Mouse (Mus musculus) MEL (cell line): ENCODE measurements around the gene Zfp583. TPM values are rescaled to one million over a fixed set of nuclear protein-coding genes. Genes with fewer than 3 reads are reported as not detected.
A peak's percentile ranks its signal among the peaks of the same experiment; 100 is the strongest.

Experiments
- DNase-seq: peaks from one replicate; pipeline ENCODE4 v3.0.0; 2011; ENCODE audit warnings: low read depth, low spot score
- H3K27ac ChIP-seq: 2 replicates; pipeline ENCODE4 v1.5.1; 2012; ENCODE audit warnings: low read depth, mild to moderate bottlenecking, control low read depth, low read length, moderate library complexity; ENCODE audit not compliant: control insufficient read depth
- H3K27me3 ChIP-seq, 2 experiments: fragments of 150-350 bp in 1 of 2; sonication (generic) in 1 of 2; 2 replicates each; pipeline ENCODE4 v1.6.1; 2012; ENCODE audit warnings: low read length in 2 of 2, mild to moderate bottlenecking in 2 of 2, improper control_type of control experiment in 1 of 2, moderate library complexity in 1 of 2; ENCODE audit not compliant: insufficient read depth in 2 of 2, control insufficient read depth in 1 of 2
- H3K36me3 ChIP-seq, 2 experiments: 2 replicates each; pipeline ENCODE4 v1.6.1; 2012 to 2014; ENCODE audit warnings: low read length in 2 of 2, improper control_type of control experiment in 1 of 2, inconsistent platforms in 1 of 2, mild to moderate bottlenecking in 1 of 2; ENCODE audit not compliant: insufficient read depth in 2 of 2, control insufficient read depth in 1 of 2
- H3K4me1 ChIP-seq, 2 experiments: fragments of 150-350 bp in 1 of 2; sonication (generic) in 1 of 2; 2 replicates each; pipeline ENCODE4 v1.6.1; 2012; ENCODE audit warnings: low read length in 2 of 2, improper control_type of control experiment in 1 of 2, mild to moderate bottlenecking in 1 of 2; ENCODE audit not compliant: insufficient read depth in 2 of 2, control insufficient read depth in 1 of 2
- H3K4me3 ChIP-seq, 2 experiments: fragments of 150-350 bp in 1 of 2; sonication (generic) in 1 of 2; 2 replicates each; pipeline ENCODE4 v1.5.1; 2012; ENCODE audit warnings: low read depth in 2 of 2, low read length in 2 of 2, mild to moderate bottlenecking in 2 of 2, moderate library complexity in 2 of 2, control low read depth in 1 of 2, improper control_type of control experiment in 1 of 2; ENCODE audit not compliant: control insufficient read depth in 1 of 2, insufficient read depth in 1 of 2
- H3K79me2 ChIP-seq: 2 replicates; pipeline ENCODE4 v1.6.1; 2012; ENCODE audit warnings: mild to moderate bottlenecking, low read length, moderate library complexity; ENCODE audit not compliant: control insufficient read depth, poor library complexity, insufficient read depth
- H3K9ac ChIP-seq: 2 replicates; pipeline ENCODE4 v1.6.1; 2012; ENCODE audit warnings: low read depth, mild to moderate bottlenecking, control low read depth, low read length, moderate library complexity; ENCODE audit not compliant: control insufficient read depth, poor library complexity, severe bottlenecking
- H3K9me3 ChIP-seq: fragments of 150-350 bp; sonication (generic); replicated peaks from 2 replicates; pipeline ENCODE4 v1.6.1; 2012; ENCODE audit warnings: mild to moderate bottlenecking, low read length, improper control_type of control experiment, moderate library complexity; ENCODE audit not compliant: insufficient read depth
- BHLHE40 ChIP-seq: IDR thresholded peaks from 2 replicates; pipeline ENCODE4 v1.6.1; 2012; ENCODE audit warnings: low read depth, mild to moderate bottlenecking, inconsistent platforms, low read length, improper control_type of control experiment, borderline replicate concordance
- CHD1 ChIP-seq: IDR thresholded peaks from 2 replicates; pipeline ENCODE4 v1.6.1; 2012; ENCODE audit warnings: low read depth, mild to moderate bottlenecking, inconsistent platforms, low read length, improper control_type of control experiment
- CTCF ChIP-seq, 3 experiments: IDR thresholded peaks in 2 of 3; conservative IDR thresholded peaks in 1 of 3; 2 replicates each; pipeline ENCODE4 v1.5.1; 2011 to 2012; ENCODE audit warnings: low read length in 3 of 3, low read depth in 2 of 3, mild to moderate bottlenecking in 2 of 3, improper control_type of control experiment in 1 of 3, inconsistent platforms in 1 of 3, mixed read lengths in 1 of 3, moderate library complexity in 1 of 3; ENCODE audit not compliant: control insufficient read depth in 1 of 3, insufficient read depth in 1 of 3, poor library complexity in 1 of 3, severe bottlenecking in 1 of 3
- E2F4 ChIP-seq: IDR thresholded peaks from 2 replicates; pipeline ENCODE4 v1.6.1; 2011; ENCODE audit warnings: low read depth, low read length, improper control_type of control experiment, borderline replicate concordance
- ELF1 ChIP-seq: IDR thresholded peaks from 2 replicates; pipeline ENCODE4 v1.6.1; 2014; ENCODE audit warnings: low read depth, mild to moderate bottlenecking, inconsistent platforms, low read length, improper control_type of control experiment, moderate library complexity
- EP300 ChIP-seq, 2 experiments: IDR thresholded peaks; 2 replicates each; pipeline ENCODE4 v1.6.1; 2011; ENCODE audit warnings: improper control_type of control experiment in 2 of 2, low read length in 2 of 2, low read depth in 1 of 2, mild to moderate bottlenecking in 1 of 2
- ETS1 ChIP-seq: IDR thresholded peaks from 2 replicates; pipeline ENCODE4 v1.6.1; 2012; ENCODE audit warnings: low read depth, mild to moderate bottlenecking, inconsistent platforms, low read length, improper control_type of control experiment, moderate library complexity
- GATA1 ChIP-seq: IDR thresholded peaks from 2 replicates; pipeline ENCODE4 v1.6.1; 2011; ENCODE audit warnings: low read depth, low read length, improper control_type of control experiment
- HCFC1 ChIP-seq: IDR thresholded peaks from 2 replicates; pipeline ENCODE4 v1.6.1; 2012; ENCODE audit warnings: low read depth, mild to moderate bottlenecking, inconsistent platforms, low read length, improper control_type of control experiment, moderate library complexity
- JUND ChIP-seq: IDR thresholded peaks from 2 replicates; pipeline ENCODE4 v1.6.1; 2011; ENCODE audit warnings: low read depth, mild to moderate bottlenecking, improper control_type of control experiment, low read length
- MAFK ChIP-seq: IDR thresholded peaks from 2 replicates; pipeline ENCODE4 v1.6.1; 2011; ENCODE audit warnings: low read depth, mild to moderate bottlenecking, low read length, improper control_type of control experiment, borderline replicate concordance
- MAX ChIP-seq: IDR thresholded peaks from 2 replicates; pipeline ENCODE4 v1.6.1; 2011; ENCODE audit warnings: low read length, improper control_type of control experiment
- MAZ ChIP-seq: IDR thresholded peaks from 2 replicates; pipeline ENCODE4 v1.6.1; 2012; ENCODE audit warnings: low read depth, mild to moderate bottlenecking, inconsistent platforms, low read length, improper control_type of control experiment
- MEF2A ChIP-seq: IDR thresholded peaks from 2 replicates; pipeline ENCODE4 v1.6.1; 2014; ENCODE audit warnings: low read depth, mild to moderate bottlenecking, inconsistent platforms, low read length, improper control_type of control experiment; ENCODE audit not compliant: poor library complexity, insufficient replicate concordance, severe bottlenecking; ENCODE audit errors: extremely low read depth
- MXI1 ChIP-seq: IDR thresholded peaks from 2 replicates; pipeline ENCODE4 v1.6.1; 2011; ENCODE audit warnings: mild to moderate bottlenecking, low read depth, low read length, improper control_type of control experiment
- MYC ChIP-seq: IDR thresholded peaks from 2 replicates; pipeline ENCODE4 v1.6.1; 2011; ENCODE audit warnings: low read depth, mild to moderate bottlenecking, low read length, improper control_type of control experiment, moderate library complexity
- NELFE ChIP-seq: IDR thresholded peaks from 2 replicates; pipeline ENCODE4 v1.6.1; 2011; ENCODE audit warnings: low read depth, low read length, improper control_type of control experiment
- POLR2A ChIP-seq, 2 experiments: IDR thresholded peaks; 2 replicates each; pipeline ENCODE4 v1.6.1; 2011 to 2012; ENCODE audit warnings: low read length in 2 of 2, mild to moderate bottlenecking in 2 of 2, control low read depth in 1 of 2, improper control_type of control experiment in 1 of 2, low read depth in 1 of 2, moderate library complexity in 1 of 2; ENCODE audit not compliant: control insufficient read depth in 1 of 2, insufficient read depth in 1 of 2, poor library complexity in 1 of 2
- POLR2AphosphoS2 ChIP-seq: IDR thresholded peaks from 2 replicates; pipeline ENCODE4 v1.6.1; 2011; ENCODE audit warnings: low read length, improper control_type of control experiment
- POLR2AphosphoS5 ChIP-seq: IDR thresholded peaks from 2 replicates; pipeline ENCODE4 v1.6.1; 2012; ENCODE audit warnings: low read depth, borderline replicate concordance, mild to moderate bottlenecking, inconsistent platforms, low read length, moderate library complexity, mixed read lengths
- RAD21 ChIP-seq: IDR thresholded peaks from 2 replicates; pipeline ENCODE4 v1.6.1; 2011; ENCODE audit warnings: mild to moderate bottlenecking, low read depth, low read length, improper control_type of control experiment
- SIN3A ChIP-seq: IDR thresholded peaks from 2 replicates; pipeline ENCODE4 v1.6.1; 2012; ENCODE audit warnings: low read length, improper control_type of control experiment, inconsistent platforms
- SMC3 ChIP-seq: IDR thresholded peaks from 2 replicates; pipeline ENCODE4 v1.6.1; 2011; ENCODE audit warnings: low read depth, low read length, improper control_type of control experiment
- TAL1 ChIP-seq: IDR thresholded peaks from 2 replicates; pipeline ENCODE4 v1.6.1; 2012; ENCODE audit warnings: mild to moderate bottlenecking, inconsistent platforms, low read length, moderate library complexity, mixed read lengths
- TCF12 ChIP-seq: IDR thresholded peaks from 2 replicates; pipeline ENCODE4 v1.6.1; 2014; ENCODE audit warnings: low read depth, mild to moderate bottlenecking, inconsistent platforms, low read length, improper control_type of control experiment, moderate library complexity
- USF1 ChIP-seq: IDR thresholded peaks from 2 replicates; pipeline ENCODE4 v1.6.1; 2014; ENCODE audit warnings: low read depth, mild to moderate bottlenecking, inconsistent platforms, low read length, improper control_type of control experiment, moderate library complexity
- USF2 ChIP-seq, 2 experiments: IDR thresholded peaks; 2 replicates each; pipeline ENCODE4 v1.6.1; 2011 to 2012; ENCODE audit warnings: improper control_type of control experiment in 2 of 2, low read length in 2 of 2, borderline replicate concordance in 1 of 2, inconsistent platforms in 1 of 2, low read depth in 1 of 2, mild to moderate bottlenecking in 1 of 2; ENCODE audit not compliant: insufficient read depth in 1 of 2
- ZC3H11A ChIP-seq: IDR thresholded peaks from 2 replicates; pipeline ENCODE4 v1.6.1; 2012; ENCODE audit warnings: low read depth, mild to moderate bottlenecking, inconsistent platforms, low read length, improper control_type of control experiment
- ZMIZ1 ChIP-seq: IDR thresholded peaks from 2 replicates; pipeline ENCODE4 v1.6.1; 2012; ENCODE audit warnings: low read depth, mild to moderate bottlenecking, inconsistent platforms, low read length, improper control_type of control experiment, moderate library complexity
- ZNF384 ChIP-seq: IDR thresholded peaks from 2 replicates; pipeline ENCODE4 v1.6.1; 2012; ENCODE audit warnings: low read depth, mild to moderate bottlenecking, inconsistent platforms, low read length, improper control_type of control experiment
- polyA plus RNA-seq, 2 experiments: library from polyadenylated mRNA; stranded (reverse) in 1 of 2; unstranded in 1 of 2; fragments of >175 nt in 1 of 2; fragments of >200 nt in 1 of 2; gene quantifications; 2 replicates each; pipeline versions ENCODE4 v1.2.1 to v1.2.4; 2012; ENCODE audit warnings: low replicate concordance in 2 of 2, low read depth in 1 of 2; ENCODE audit not compliant: insufficient read length in 2 of 2, insufficient read depth in 1 of 2, missing spikeins in 1 of 2
- total RNA-seq: library from RNA; depleted of rRNA; stranded (reverse); fragments of 300-350 nt; gene quantifications from 2 replicates; pipeline ENCODE4 v1.2.3, GENCODE M21; 2012

The Zfp583 gene
- total and polyA plus RNA-seq, 3 experiments, result not detected

- TF ChIP-seq HCFC1, result peak; percentile 98
- TF ChIP-seq SIN3A, result peak; percentile 97
- no peak; the same call in 1 of the 2 replicates for TF ChIP-seq MAX
These were observed 47.5 kb downstream of the Zfp583 start (continued) for GRCm38 (mm10) chr7:6283451-6284075.

DNA sequence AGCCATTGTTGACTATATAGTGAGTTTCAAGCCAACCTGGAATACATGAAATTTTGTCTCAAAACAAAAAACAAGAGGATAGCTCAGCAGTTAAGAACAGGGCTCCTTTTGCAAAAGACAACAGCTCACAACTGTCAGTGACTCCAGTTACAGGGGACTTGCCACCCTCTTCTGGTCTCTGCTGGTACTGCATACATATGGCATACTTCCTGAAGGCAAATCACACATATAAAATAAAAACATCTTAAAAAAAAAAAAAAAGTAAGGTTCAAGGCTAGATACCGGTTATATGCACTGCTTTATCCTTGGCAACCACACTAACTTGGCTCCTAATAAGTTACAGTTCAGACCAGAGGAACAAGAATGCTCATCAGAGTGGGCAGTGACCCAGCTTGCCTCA, 48.3 kb downstream of the Zfp583 start:
- TF ChIP-seq ZC3H11A, result peak; percentile 56
- peak; percentile 47 to 73 (median 66) for TF ChIP-seq CTCF (IDR thresholded peaks at IDR 0.05 in 2 of 3, conservative IDR thresholded peaks at IDR 0.05 in 1 of 3; ENCODE audit: control insufficient read depth in 1 of 3, insufficient read depth in 1 of 3, low read depth in 2 of 3, low read length in 3 of 3, poor library complexity in 1 of 3, severe bottlenecking in 1 of 3)
- TF ChIP-seq MAX, result no peak
- TF ChIP-seq POLR2AphosphoS5, result no peak
- no peak for TF ChIP-seq ZMIZ1
- TF ChIP-seq USF1, result no peak
- TF ChIP-seq POLR2AphosphoS2, result no peak
- TF ChIP-seq MAFK, result no peak
- TF ChIP-seq HCFC1, result peak; percentile 61
- no peak for TF ChIP-seq NELFE
- TF ChIP-seq JUND, result no peak
- peak; percentile 87 for TF ChIP-seq ZNF384
- no peak for TF ChIP-seq BHLHE40
- TF ChIP-seq MEF2A, result no peak
- no peak for TF ChIP-seq TAL1
- no peak for TF ChIP-seq ETS1
- TF ChIP-seq SMC3, result peak; percentile 61
- TF ChIP-seq MAZ, result no peak
- TF ChIP-seq ELF1, result peak; percentile 52
- TF ChIP-seq MXI1, result peak; percentile 52; the same call in 1 of the 2 replicates
- no peak for TF ChIP-seq POLR2A (IDR thresholded peaks at IDR 0.05; ENCODE audit: control insufficient read depth in 1 of 2, insufficient read depth in 1 of 2, low read depth in 1 of 2, low read length in 2 of 2, poor library complexity in 1 of 2)
- TF ChIP-seq SIN3A, result peak; percentile 72
- peak; percentile 70 for TF ChIP-seq RAD21
- TF ChIP-seq GATA1, result no peak
- TF ChIP-seq MYC, result no peak
- no peak for TF ChIP-seq E2F4
- TF ChIP-seq USF2 (IDR thresholded peaks at IDR 0.05; ENCODE audit: borderline replicate concordance in 1 of 2, insufficient read depth in 1 of 2, low read depth in 1 of 2, low read length in 2 of 2), result no peak
- no peak for TF ChIP-seq CHD1
- TF ChIP-seq EP300 (IDR thresholded peaks at IDR 0.05; ENCODE audit: low read depth in 1 of 2, low read length in 2 of 2), result 0 out of 4 replicates have a peak, but pooled peaks of 1 of the 2 experiments have one; percentile 8
- no peak for TF ChIP-seq TCF12
- peak; percentile 93 for DNase-seq
- Histone ChIP-seq H3K9ac (peak overlapping the region; percentile 77), H3K79me2 (peaks cover 6% of the 10 kb centered on the region), H3K9me3 (no peaks in the 10 kb centered on the region), H3K4me3 (peak overlapping the region; percentile 75 to 94), H3K27me3 (no peaks in the 10 kb centered on the region), H3K4me1 (peaks cover 13 to 18% of the 10 kb centered on the region in 2 experiments), H3K36me3 (peaks cover 0 to 7% of the 10 kb centered on the region in 2 experiments; a peak in 2 of 4 replicates), H3K27ac (peak overlapping the region; percentile 27; the same call in 1 of the 2 replicates)
